Mouse (Mus musculus): ENCODE measurements around the gene Bsnd. TPM values are rescaled to one million over a fixed set of nuclear protein-coding genes. Genes with fewer than 3 reads are reported as not detected.

Gene Bsnd
- polyA plus RNA-seq, 1 experiment from 2014 or later = not detected

GRCm38 (mm10) chr4:106509888-106510287, 17.8 kb upstream of the Bsnd start:
- Histone ChIP-seq H3K4me3 (no peak overlapping the region), H3K27ac (no peak overlapping the region), H3K4me2 (no peak overlapping the region), H3K36me3 (ENCODE audit: poor library complexity, severe bottlenecking) (no peaks in the 10 kb centered on the region), H3K27me3 (no peaks in the 10 kb centered on the region), H3K4me1 (no peaks in the 10 kb centered on the region), H3K9me3 (replicated peaks) (no peaks in the 10 kb centered on the region), H3K9ac (no peak overlapping the region)
- no peak for ATAC-seq
- 88% methylated on average over 4 of the region's 4 CpGs for WGBS

- Histone ChIP-seq H3K9ac (no peak overlapping the region), H3K4me3 (no peak overlapping the region), H3K27ac (no peak overlapping the region), H3K4me2 (no peak overlapping the region), H3K36me3 (ENCODE audit: poor library complexity, severe bottlenecking) (no peaks in the 10 kb centered on the region), H3K4me1 (no peaks in the 10 kb centered on the region), H3K27me3 (no peaks in the 10 kb centered on the region), H3K9me3 (replicated peaks) (no peaks in the 10 kb centered on the region)
- 79% methylated on average over 14 of the region's 14 CpGs for WGBS
- ATAC-seq = no peak
Measured at GRCm38 (mm10) chr4:106505453-106506058, 13.5 kb upstream of the Bsnd start.

GRCm38 (mm10) chr4:106503578-106503977, 11.5 kb upstream of the Bsnd start:
- no peak overlapping the region for H3K4me2 ChIP-seq
- ATAC-seq = no peak
- WGBS = 96% methylated on average over 3 of the region's 3 CpGs

GRCm38 (mm10) chr4:106500066-106500465, 8.0 kb upstream of the Bsnd start:
- Histone ChIP-seq H3K4me3 (no peak overlapping the region), H3K27me3 (no peaks in the 10 kb centered on the region), H3K4me2 (no peak overlapping the region), H3K36me3 (ENCODE audit: poor library complexity, severe bottlenecking) (no peaks in the 10 kb centered on the region), H3K9ac (no peak overlapping the region), H3K9me3 (replicated peaks) (no peaks in the 10 kb centered on the region), H3K4me1 (peaks cover 12% of the 10 kb centered on the region; the same call in 1 of the 2 replicates), H3K27ac (no peak overlapping the region)
- no peak for ATAC-seq
- WGBS = 83% methylated on average over 10 of the region's 10 CpGs

More at GRCm38 (mm10) chr4:106503578-106503977, 11.5 kb upstream of the Bsnd start:
- Histone ChIP-seq H3K4me3 (no peak overlapping the region), H3K36me3 (ENCODE audit: poor library complexity, severe bottlenecking) (no peaks in the 10 kb centered on the region), H3K9me3 (replicated peaks) (no peaks in the 10 kb centered on the region), H3K27ac (no peak overlapping the region), H3K27me3 (no peaks in the 10 kb centered on the region), H3K4me1 (peaks cover 6% of the 10 kb centered on the region; the same call in 1 of the 2 replicates), H3K9ac (no peak overlapping the region)

GRCm38 (mm10) chr4:106498471-106498844, 6.4 kb upstream of the Bsnd start:
- Histone ChIP-seq H3K9ac (no peak overlapping the region), H3K27me3 (no peaks in the 10 kb centered on the region), H3K4me2 (no peak overlapping the region), H3K27ac (no peak overlapping the region), H3K9me3 (replicated peaks) (no peaks in the 10 kb centered on the region), H3K4me1 (peaks cover 12% of the 10 kb centered on the region; the same call in 1 of the 2 replicates), H3K36me3 (ENCODE audit: poor library complexity, severe bottlenecking) (no peaks in the 10 kb centered on the region), H3K4me3 (no peak overlapping the region)
- no peak for ATAC-seq
- 33% methylated on average over 3 of the region's 3 CpGs for WGBS

- Histone ChIP-seq H3K9me3 (replicated peaks) (no peaks in the 10 kb centered on the region), H3K27me3 (no peaks in the 10 kb centered on the region), H3K36me3 (ENCODE audit: poor library complexity, severe bottlenecking) (no peaks in the 10 kb centered on the region), H3K27ac (no peak overlapping the region), H3K9ac (no peak overlapping the region), H3K4me1 (peaks cover 12% of the 10 kb centered on the region; the same call in 1 of the 2 replicates), H3K4me2 (no peak overlapping the region), H3K4me3 (no peak overlapping the region)
- peak; percentile 38; the same call in 1 of the 2 replicates for ATAC-seq
- 63% methylated on average over 8 of the region's 8 CpGs for WGBS
Measured at GRCm38 (mm10) chr4:106497776-106498470, 5.8 kb upstream of the Bsnd start.

GRCm38 (mm10) chr4:106496833-106497232, 4.8 kb upstream of the Bsnd start:
- Histone ChIP-seq H3K9ac (no peak overlapping the region), H3K27me3 (no peaks in the 10 kb centered on the region), H3K4me3 (no peak overlapping the region), H3K27ac (no peak overlapping the region), H3K9me3 (replicated peaks) (no peaks in the 10 kb centered on the region), H3K4me1 (peaks cover 12% of the 10 kb centered on the region; the same call in 1 of the 2 replicates), H3K36me3 (ENCODE audit: poor library complexity, severe bottlenecking) (no peaks in the 10 kb centered on the region), H3K4me2 (no peak overlapping the region)
- WGBS = 51% methylated on average over 6 of the region's 6 CpGs
- ATAC-seq = no peak

GRCm38 (mm10) chr4:106493639-106494038, 1.6 kb upstream of the Bsnd start:
- Histone ChIP-seq H3K4me2 (no peak overlapping the region), H3K9ac (no peak overlapping the region), H3K27ac (no peak overlapping the region), H3K36me3 (ENCODE audit: poor library complexity, severe bottlenecking) (no peaks in the 10 kb centered on the region), H3K4me1 (peaks cover 7% of the 10 kb centered on the region; the same call in 1 of the 2 replicates), H3K4me3 (no peak overlapping the region), H3K27me3 (no peaks in the 10 kb centered on the region), H3K9me3 (replicated peaks) (no peaks in the 10 kb centered on the region)
- ATAC-seq = no peak
- WGBS = 82% methylated on average over 2 of the region's 2 CpGs

GRCm38 (mm10) chr4:106490620-106491019, 1.5 kb downstream of the Bsnd start:
- no peaks in the 10 kb centered on the region for H3K27me3 ChIP-seq
- H3K4me3 ChIP-seq = no peak overlapping the region
- H3K27ac ChIP-seq = no peak overlapping the region
- no peaks in the 10 kb centered on the region for H3K36me3 ChIP-seq (ENCODE audit: poor library complexity, severe bottlenecking)
- ATAC-seq = no peak
- H3K9me3 ChIP-seq (replicated peaks) = no peaks in the 10 kb centered on the region
- no peak overlapping the region for H3K9ac ChIP-seq
- no peaks in the 10 kb centered on the region for H3K4me1 ChIP-seq
- H3K4me2 ChIP-seq = no peak overlapping the region
- WGBS = 67% methylated on average over 4 of the region's 4 CpGs

GRCm38 (mm10) chr4:106483831-106484230, 8.3 kb downstream of the Bsnd start:
- H3K36me3 ChIP-seq (ENCODE audit: poor library complexity, severe bottlenecking) = no peaks in the 10 kb centered on the region

GRCm38 (mm10) chr4:106483215-106483727, 8.8 kb downstream of the Bsnd start:
- Histone ChIP-seq H3K4me3 (no peak overlapping the region), H3K9ac (no peak overlapping the region), H3K4me2 (no peak overlapping the region), H3K4me1 (no peaks in the 10 kb centered on the region), H3K36me3 (ENCODE audit: poor library complexity, severe bottlenecking) (no peaks in the 10 kb centered on the region), H3K27ac (no peak overlapping the region), H3K27me3 (peaks cover 2% of the 10 kb centered on the region; the same call in 1 of the 2 replicates), H3K9me3 (replicated peaks) (no peaks in the 10 kb centered on the region)
- ATAC-seq = no peak
- WGBS = 28% methylated on average over 7 of the region's 7 CpGs

More at GRCm38 (mm10) chr4:106483831-106484230, 8.3 kb downstream of the Bsnd start:
- no peak overlapping the region for H3K27ac ChIP-seq
- H3K9me3 ChIP-seq (replicated peaks) = no peaks in the 10 kb centered on the region
- peaks cover 2% of the 10 kb centered on the region; the same call in 1 of the 2 replicates for H3K27me3 ChIP-seq
- 81% methylated on average over 1 of the region's 1 CpGs for WGBS
- H3K9ac ChIP-seq = no peak overlapping the region
- H3K4me2 ChIP-seq = no peak overlapping the region
- H3K4me1 ChIP-seq = no peaks in the 10 kb centered on the region
- no peak overlapping the region for H3K4me3 ChIP-seq
- no peak for ATAC-seq

- H3K4me1 ChIP-seq = no peaks in the 10 kb centered on the region
- ATAC-seq = no peak
- H3K27ac ChIP-seq = no peak overlapping the region
- no peak overlapping the region for H3K4me2 ChIP-seq
- WGBS = 75% methylated on average over 3 of the region's 3 CpGs
- H3K27me3 ChIP-seq = peaks cover 2% of the 10 kb centered on the region; the same call in 1 of the 2 replicates
- no peak overlapping the region for H3K9ac ChIP-seq
- no peaks in the 10 kb centered on the region for H3K9me3 ChIP-seq (replicated peaks)
- no peak overlapping the region for H3K4me3 ChIP-seq
- no peaks in the 10 kb centered on the region for H3K36me3 ChIP-seq (ENCODE audit: poor library complexity, severe bottlenecking)
Measured at GRCm38 (mm10) chr4:106480545-106480944, 11.5 kb downstream of the Bsnd start.

Data from forebrain, embryonic 13.5 days (tissue).